Mouse (Mus musculus) heart, embryonic 14.5 days (tissue): ENCODE data around the gene Cnga1. TPM values are rescaled to one million over a fixed set of nuclear protein-coding genes. Genes with fewer than 3 reads are reported as not detected.
"Not testable (repeated sequence)": the region's sequence is repeated elsewhere in the genome, so short reads cannot be mapped to it uniquely, and the experiment has no call there.

Source experiments
- ATAC-seq: fragments of 200-750 bp; cut with Nextera tagmentation; 2 replicates; pipeline ENCODE4 v1.8.0; 2017; ENCODE audit warnings: low read depth, moderate TSS enrichment; ENCODE audit not compliant: insufficient number of reproducible peaks, insufficient read depth, low FRiP score
- H3K27ac ChIP-seq, 2 experiments: fragments of 200-500 bp in 1 of 2; fragments of 300-500 bp in 1 of 2; sonication (generic) in 1 of 2; replicated peaks in 1 of 2; 2 replicates each; pipeline ENCODE4 v1.5.1; 2012 to 2014; ENCODE audit warnings: low read depth in 2 of 2, low read length in 2 of 2, control low read depth in 1 of 2, mild to moderate bottlenecking in 1 of 2, mixed read lengths in 1 of 2; ENCODE audit not compliant: control insufficient read depth in 1 of 2, insufficient read depth in 1 of 2
- H3K27me3 ChIP-seq: fragments of 300-500 bp; sonication (generic); 2 replicates; pipeline ENCODE4 v1.6.1; 2014; ENCODE audit warnings: mild to moderate bottlenecking, low read length, control low read depth; ENCODE audit not compliant: control insufficient read depth, insufficient read depth
- H3K36me3 ChIP-seq: fragments of 300-500 bp; sonication (generic); 2 replicates; pipeline ENCODE4 v1.6.1; 2014; ENCODE audit warnings: mild to moderate bottlenecking, control low read depth, low read length, mixed read lengths; ENCODE audit not compliant: control insufficient read depth, insufficient read depth
- H3K4me1 ChIP-seq, 2 experiments: fragments of 200-500 bp in 1 of 2; fragments of 300-500 bp in 1 of 2; sonication (generic) in 1 of 2; 2 replicates each; pipeline ENCODE4 v1.6.1; 2012 to 2014; ENCODE audit warnings: low read length in 2 of 2, control low read depth in 1 of 2, mixed read lengths in 1 of 2; ENCODE audit not compliant: control insufficient read depth in 2 of 2, insufficient read depth in 2 of 2
- H3K4me2 ChIP-seq: fragments of 300-500 bp; sonication (generic); 2 replicates; pipeline ENCODE4 v1.6.1; 2014; ENCODE audit warnings: mild to moderate bottlenecking, low read length
- H3K4me3 ChIP-seq, 2 experiments: fragments of 200-500 bp in 1 of 2; fragments of 300-500 bp in 1 of 2; sonication (generic) in 1 of 2; 2 replicates each; pipeline ENCODE4 v1.5.1; 2012 to 2014; ENCODE audit warnings: low read length in 2 of 2, mild to moderate bottlenecking in 2 of 2, control low read depth in 1 of 2, low read depth in 1 of 2, moderate library complexity in 1 of 2; ENCODE audit not compliant: control insufficient read depth in 1 of 2, insufficient read depth in 1 of 2
- H3K9ac ChIP-seq: fragments of 300-500 bp; sonication (generic); 2 replicates; pipeline ENCODE4 v1.6.1; 2014; ENCODE audit warnings: mild to moderate bottlenecking, low read length
- H3K9me3 ChIP-seq: fragments of 300-500 bp; sonication (generic); 2 replicates; pipeline ENCODE4 v1.6.1; 2016; ENCODE audit warnings: low read length, control low read depth; ENCODE audit not compliant: control insufficient read depth
- WGBS: fragments of 180-500 bp; shearing (Covaris S2); extraction: QIAGEN DNeasy Blood & Tissue Kit; methylation state at CpG from one replicate; pipeline ENCODE4 v1.1.7; 2014; 5-methylcytosine and 5-hydroxymethylcytosine counted together
- polyA plus RNA-seq: library from polyadenylated mRNA; unstranded; fragments of >200 nt; fragmentation: Nextera tagmentation; extraction: Ambion mirVana; gene quantifications from 2 replicates; pipeline ENCODE4 v1.2.1, GENCODE M21; 2014

The Cnga1 gene
- polyA plus RNA-seq, 1 experiment from 2014 or later, result not detected

DNA sequence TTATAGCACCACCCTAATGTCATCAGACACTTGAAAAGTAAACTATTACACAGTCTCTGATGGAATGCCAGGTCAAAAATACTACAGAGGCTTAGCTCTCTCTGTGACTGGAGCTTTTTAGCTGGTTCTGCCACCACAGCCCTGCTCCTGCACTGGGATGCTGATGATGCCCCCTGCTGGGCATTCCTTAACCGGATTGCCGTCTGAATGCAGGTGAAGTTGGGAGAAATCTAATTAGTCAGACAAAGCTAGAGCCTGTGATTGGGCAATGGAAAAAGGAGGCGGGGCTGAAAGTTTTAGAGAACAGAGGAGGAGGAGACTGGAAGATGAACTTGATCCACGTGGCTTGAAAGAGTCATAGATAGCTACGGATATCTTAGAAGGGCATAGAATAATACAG is 43.1 kb downstream of the Cnga1 start:
- H3K36me3 ChIP-seq, result no peaks in the 10 kb centered on the region
- H3K4me2 ChIP-seq, result no peak overlapping the region
- WGBS, result 12% methylated on average over 5 of the region's 5 CpGs
- no peaks in the 10 kb centered on the region for H3K9me3 ChIP-seq
- H3K27me3 ChIP-seq, result no peaks in the 10 kb centered on the region
- H3K9ac ChIP-seq, result no peak overlapping the region
- no peak overlapping the region for H3K4me3 ChIP-seq
- no peak overlapping the region for H3K27ac ChIP-seq
- H3K4me1 ChIP-seq, result no peaks in the 10 kb centered on the region
- 0 out of 2 replicates have a peak, but pooled peaks have one; percentile 31 for ATAC-seq

DNA sequence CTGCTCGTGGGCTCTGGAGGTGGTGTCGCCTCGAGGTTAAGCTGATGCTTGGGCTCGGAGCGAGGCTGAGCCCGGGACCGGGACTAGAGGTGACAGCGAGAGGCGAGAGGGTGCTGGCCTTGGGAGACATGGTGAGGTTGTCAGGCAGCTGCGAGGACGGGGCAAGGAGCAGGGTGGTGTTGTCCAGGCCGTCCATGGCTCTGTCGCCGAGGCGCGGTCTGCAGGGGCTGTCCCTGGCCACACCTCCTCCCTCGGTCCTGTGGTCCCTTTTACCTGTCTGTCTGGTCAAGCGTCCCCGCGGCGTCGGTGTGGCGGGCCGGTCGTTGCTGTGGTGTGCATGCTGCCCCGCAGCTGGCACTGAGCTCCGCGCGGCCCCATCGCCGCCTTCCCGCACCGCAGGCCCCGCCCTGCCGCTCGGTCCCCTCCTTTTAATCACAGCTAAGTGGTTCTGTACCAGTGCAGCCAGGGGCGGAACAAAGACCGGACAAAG is 56.8 kb downstream of the Cnga1 start, which contains the start of gene Gm5868:
TSS of gene Gm5868 (minus strand) at position 360 of the 490 bp plus-strand sequence.
- ATAC-seq, result no peak

DNA sequence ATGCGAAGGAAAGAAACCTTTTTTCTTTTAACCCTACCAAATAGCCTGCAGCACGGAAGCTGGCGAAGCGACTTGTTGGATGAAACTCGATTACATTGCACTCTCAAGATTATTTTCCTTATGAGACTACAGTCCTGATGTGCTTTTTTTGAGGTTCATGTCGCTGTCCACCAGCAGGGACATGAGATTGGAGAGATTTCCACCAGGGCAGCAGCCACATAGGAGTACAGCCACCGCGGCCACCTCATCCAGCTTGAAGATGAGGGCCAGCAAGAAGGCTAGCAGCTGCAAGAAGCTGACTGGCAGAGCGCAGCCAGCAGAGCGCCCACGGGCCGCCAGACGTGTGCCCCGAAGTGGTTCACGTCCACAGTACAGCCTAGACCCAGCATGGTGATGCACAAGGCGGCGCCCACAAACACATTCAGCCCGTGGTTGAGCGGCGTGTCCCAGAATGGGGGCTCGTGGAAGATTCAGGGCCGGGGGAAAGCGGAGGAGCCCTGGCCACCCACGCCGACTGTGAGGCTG is 57.3 kb downstream of the Cnga1 start:
- Histone ChIP-seq H3K9ac (0 out of 2 replicates have a peak overlapping the region, but pooled peaks have one; percentile 21), H3K4me2 (peak overlapping the region; percentile 78), H3K4me3 (peak overlapping the region; percentile 43 to 45), H3K27me3 (peaks cover 27% of the 10 kb centered on the region)
- not testable (repeated sequence) for H3K36me3 ChIP-seq, H3K4me1 ChIP-seq, H3K9me3 ChIP-seq, H3K27ac ChIP-seq, ATAC-seq
- 39% methylated on average over 25 of the region's 25 CpGs for WGBS

More for the DNA sequence above, 56.8 kb downstream of the Cnga1 start, which contains the start of gene Gm5868:
- 2% methylated on average over 37 of the region's 38 CpGs for WGBS
- no peak within 1 kb of the TSS for H3K27ac ChIP-seq
- H3K4me3 ChIP-seq, result peak within 1 kb of the TSS; percentile 43 to 45
- H3K9ac ChIP-seq, result 0 out of 2 replicates have a peak within 1 kb of the TSS, but pooled peaks have one; percentile 21
- peaks cover 0 to 7% of the 10 kb centered on the region in 2 experiments; a peak in 1 of 4 replicates for H3K4me1 ChIP-seq
- H3K27me3 ChIP-seq, result peaks cover 25% of the 10 kb centered on the region
- no peaks in the 10 kb centered on the region for H3K9me3 ChIP-seq
- H3K4me2 ChIP-seq, result peak within 1 kb of the TSS; percentile 78
- no peaks in the 10 kb centered on the region for H3K36me3 ChIP-seq

DNA sequence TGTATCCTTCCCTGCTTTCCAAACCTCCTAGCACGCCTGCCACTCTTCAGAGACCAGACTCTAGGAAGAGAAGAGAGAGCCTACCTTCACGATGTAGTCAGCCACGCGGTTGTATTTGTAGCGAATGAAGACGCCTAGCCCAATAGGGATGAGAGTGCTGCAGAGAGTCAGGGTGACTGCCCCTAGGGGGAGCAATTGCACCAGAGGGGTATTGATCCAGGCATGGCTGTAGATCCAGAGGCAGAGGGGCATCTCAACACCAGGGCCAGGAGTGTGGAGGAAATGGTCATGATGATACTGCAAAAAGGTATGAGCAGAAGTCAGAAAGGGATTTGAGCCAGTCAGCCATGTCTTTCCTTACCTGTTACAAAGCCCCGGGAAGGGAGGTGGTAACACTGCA is 58.0 kb downstream of the Cnga1 start:
- not testable (repeated sequence) for H3K36me3 ChIP-seq, ATAC-seq, H3K4me1 ChIP-seq, H3K27ac ChIP-seq, H3K9me3 ChIP-seq, H3K9ac ChIP-seq, H3K4me2 ChIP-seq, H3K4me3 ChIP-seq
- WGBS, result 35% methylated on average over 7 of the region's 7 CpGs
- peaks cover 32% of the 10 kb centered on the region for H3K27me3 ChIP-seq

DNA sequence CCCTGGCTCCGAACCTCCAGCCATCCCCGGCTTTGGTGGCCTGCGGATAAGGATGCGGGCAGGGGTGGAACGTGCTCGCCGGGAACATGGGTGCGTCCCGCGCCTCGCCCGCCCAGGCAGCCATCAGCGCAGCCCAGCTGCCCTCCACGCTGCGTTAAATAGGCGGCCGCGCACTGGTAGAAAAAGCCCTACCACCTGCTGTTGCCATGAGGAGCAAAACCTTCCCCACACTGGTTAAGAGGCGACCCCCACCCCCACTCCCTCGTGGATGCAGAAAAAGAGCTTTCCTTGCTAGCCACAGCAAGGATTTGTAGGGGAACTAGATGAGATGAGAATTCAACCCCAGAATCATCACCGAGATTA is 63.1 kb downstream of the Cnga1 start, which contains the start of gene Zar1:
TSS of gene Zar1 (minus strand) at position 285 of the 363 bp plus-strand sequence.
- Histone ChIP-seq H3K4me2 (peak within 1 kb of the TSS; percentile 86), H3K9ac (peak within 1 kb of the TSS; percentile 52; the same call in 1 of the 2 replicates), H3K27me3 (peaks cover 23% of the 10 kb centered on the region), H3K4me3 (peak within 1 kb of the TSS; percentile 36 to 44)
- not testable (repeated sequence) for H3K4me1 ChIP-seq, ATAC-seq, H3K27ac ChIP-seq, H3K36me3 ChIP-seq, H3K9me3 ChIP-seq
- 12% methylated on average over 16 of the region's 21 CpGs for WGBS

DNA sequence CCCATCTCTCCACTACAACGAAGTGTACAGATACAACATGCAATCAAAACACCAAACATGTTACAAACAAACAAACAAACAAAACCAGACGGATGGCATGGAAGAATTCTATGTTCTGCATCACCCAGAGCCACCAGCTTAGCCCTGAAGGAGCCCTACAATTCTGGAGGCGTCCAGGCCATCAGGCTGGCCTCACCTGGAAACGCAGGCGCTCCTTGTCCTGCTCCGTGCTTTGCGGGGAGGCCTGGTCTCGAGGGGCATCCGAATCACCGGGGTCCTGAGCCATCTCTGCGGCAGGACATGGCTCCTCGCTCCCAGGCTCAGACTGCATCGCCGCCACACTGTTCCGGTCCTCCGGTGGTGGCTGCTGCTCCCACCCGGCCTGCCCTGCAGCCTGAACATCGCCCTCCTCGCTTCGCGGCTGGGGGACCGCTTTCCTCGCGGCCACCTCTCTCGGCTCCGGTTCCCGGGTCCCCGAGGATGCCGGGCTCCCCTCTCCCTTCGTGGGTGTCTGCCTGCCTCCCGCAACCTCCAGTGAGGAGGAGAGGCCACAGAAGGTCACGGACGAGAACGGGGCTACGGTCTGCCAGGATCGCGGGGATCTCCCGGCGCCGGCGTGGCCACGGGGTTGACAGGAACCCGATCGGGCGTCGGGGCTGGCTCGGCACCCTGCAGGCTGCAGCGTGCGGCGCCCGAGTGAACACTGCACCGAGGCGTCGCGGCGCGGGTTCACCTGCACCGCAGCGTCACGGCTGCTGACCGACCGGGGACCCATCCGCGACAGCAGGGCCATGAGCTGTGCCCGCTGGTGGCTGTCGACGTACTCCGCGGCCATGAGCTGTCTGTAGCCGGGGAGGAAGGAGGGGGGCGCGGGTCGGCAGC is 63.7 kb downstream of the Cnga1 start:
- H3K27me3 ChIP-seq, result peaks cover 22% of the 10 kb centered on the region; the same call in 1 of the 2 replicates
- not testable (repeated sequence) for H3K9me3 ChIP-seq, H3K36me3 ChIP-seq, ATAC-seq, H3K4me1 ChIP-seq, H3K27ac ChIP-seq
- 8% methylated on average over 52 of the region's 73 CpGs for WGBS
- H3K4me2 ChIP-seq, result peak overlapping the region; percentile 86
- H3K9ac ChIP-seq, result peak overlapping the region; percentile 52; the same call in 1 of the 2 replicates
- peak overlapping the region; percentile 36 to 44 for H3K4me3 ChIP-seq

DNA sequence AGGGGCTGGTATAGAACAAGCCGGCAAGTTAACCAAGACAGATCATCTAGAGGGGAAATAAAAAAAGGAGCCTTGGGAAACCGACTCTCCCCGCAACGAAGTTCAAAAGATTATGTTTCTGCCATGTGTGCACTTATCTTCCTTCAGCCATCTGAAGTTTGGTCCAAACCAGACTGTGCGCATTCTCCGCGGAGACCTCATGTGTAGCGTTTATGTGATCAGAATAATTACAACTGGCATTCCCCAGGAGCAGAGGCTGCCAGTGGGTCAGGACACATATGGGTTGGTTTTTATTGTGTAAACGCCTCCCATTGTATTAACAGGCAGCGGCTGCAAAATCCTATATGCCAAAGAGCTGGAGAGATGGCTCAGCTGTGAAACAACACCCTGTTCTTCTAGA is 64.5 kb downstream of the Cnga1 start:
- not testable (repeated sequence) for H3K9me3 ChIP-seq, H3K4me1 ChIP-seq, H3K9ac ChIP-seq, ATAC-seq, H3K27ac ChIP-seq, H3K4me3 ChIP-seq, H3K36me3 ChIP-seq, H3K4me2 ChIP-seq
- 77% methylated on average over 10 of the region's 10 CpGs for WGBS
- peaks cover 22% of the 10 kb centered on the region; the same call in 1 of the 2 replicates for H3K27me3 ChIP-seq
